Mouse (Mus musculus): ENCODE results near the gene Hmga1b.

- TF ChIP-seq EP300 (IDR thresholded peaks at IDR 0.05), result no peak
- TF ChIP-seq CTCF (IDR thresholded peaks at IDR 0.05), result no peak
These were observed 35.0 kb upstream of the Hmga1b start for GRCm38 (mm10) chr11:120727564-120727963.
